Comparison of ENCODE assay signal across 24 mouse cellular contexts in genomic region chr5:122683926-122684325, GRCm38 (mm10). TPM values are rescaled to one million over a fixed set of nuclear protein-coding genes. Genes with fewer than 3 reads are reported as not detected.
A peak's percentile ranks its signal among the peaks of the same experiment; 100 is the strongest.
DNase-seq lines count a peak whose midpoint lies in the region; ATAC-seq and TF ChIP-seq lines count a peak whose summit lies in the region.
"Had no signal": no experiment of that assay in that cellular context is flagged by ENCODE, and none has a peak within 500 bp of the region (broad histone marks: within the 10 kb centered on the region; RNA-seq: fewer than 3 reads in every experiment).

No protein-coding gene starts in this region.

- no peak for TF ChIP-seq EP300 in liver, postnatal 0 days (IDR thresholded peaks at IDR 0.05; ENCODE audit: low read depth)

- no peak overlapping the region for H3K4me2 ChIP-seq in liver, postnatal 0 days (ENCODE audit: low read depth, low read length)
- no peak overlapping the region for H3K4me2 ChIP-seq in liver, embryonic 12.5 days
- H3K4me2 ChIP-seq: hindbrain, embryonic 12.5 days; limb, embryonic 12.5 days; liver, embryonic 13.5 days; lung, embryonic 15.5 days; midbrain, embryonic 15.5 days had no signal

- intact Hi-C loops in left cerebral cortex, postnatal 4 days (cut with DNase I), result no loop called here

- H3K9me3 ChIP-seq in liver, postnatal 0 days (ENCODE audit: low read length), result no peaks in the 10 kb centered on the region
- no peaks in the 10 kb centered on the region for H3K9me3 ChIP-seq in liver, embryonic 12.5 days (replicated peaks)
- H3K9me3 ChIP-seq: embryonic facial prominence, embryonic 10.5 days; hindbrain, embryonic 12.5 days; limb, embryonic 12.5 days; liver, embryonic 13.5 days; lung, embryonic 15.5 days; midbrain, embryonic 15.5 days had no signal

- DNase-seq in liver, postnatal 0 days, result no peak
- no peak for DNase-seq in left cerebral cortex, postnatal 4 days
- no peak for DNase-seq in frontal cortex, postnatal 25 days (ENCODE audit: low spot score in 2 of 2)
- DNase-seq in embryo, embryonic 10.5 days (ENCODE audit: low spot score), result no peak
- DNase-seq: adrenal gland, postnatal 10 days; cerebellum, adult 18-20 months; cerebellum, postnatal 36 days; gastrocnemius, postnatal 14 days; kidney, adult 2 months; kidney, postnatal 25 days; liver, embryonic 13.5 days; right cerebral cortex, postnatal 25 days; thymus, postnatal 25 days had no signal

- TF ChIP-seq CTCF in liver, postnatal 0 days (IDR thresholded peaks at IDR 0.05; ENCODE audit: low read depth), result no peak

- no peak for ATAC-seq in liver, postnatal 0 days
- ATAC-seq in liver, embryonic 12.5 days, result no peak
- ATAC-seq in common myeloid progenitor, adult 5-6 weeks (replicated peaks; ENCODE audit: low read depth, poor library complexity, severe bottlenecking), result peak; percentile 80
- peak; percentile 64; the same call in 1 of the 2 replicates for ATAC-seq in monocyte, adult 5-6 weeks (replicated peaks; ENCODE audit: insufficient number of reproducible peaks, low FRiP score, low TSS enrichment, poor library complexity, severe bottlenecking)
- ATAC-seq: inflammation-experienced regulatory T-cells, adult 6 months; midbrain, embryonic 15.5 days; Patski had no signal

- no peak overlapping the region for H3K4me3 ChIP-seq in liver, postnatal 0 days (ENCODE audit: low read depth, low read length)
- no peak overlapping the region for H3K4me3 ChIP-seq in liver, embryonic 12.5 days
- H3K4me3 ChIP-seq: embryonic facial prominence, embryonic 10.5 days; hindbrain, embryonic 12.5 days; left cerebral cortex, adult 2 months; limb, embryonic 12.5 days; liver, embryonic 13.5 days; lung, embryonic 15.5 days; midbrain, embryonic 15.5 days had no signal

- no peaks in the 10 kb centered on the region for H3K36me3 ChIP-seq in liver, postnatal 0 days (replicated peaks; ENCODE audit: insufficient read depth, low read length)
- H3K36me3 ChIP-seq in liver, embryonic 12.5 days, result no peaks in the 10 kb centered on the region
- H3K36me3 ChIP-seq: embryonic facial prominence, embryonic 10.5 days; hindbrain, embryonic 12.5 days; limb, embryonic 12.5 days; liver, embryonic 13.5 days; lung, embryonic 15.5 days; midbrain, embryonic 15.5 days had no signal

- H3K4me1 ChIP-seq in liver, postnatal 0 days (ENCODE audit: insufficient read depth), result peaks cover 3% of the 10 kb centered on the region; the same call in 1 of the 2 replicates
- peaks cover 25% of the 10 kb centered on the region for H3K4me1 ChIP-seq in liver, embryonic 12.5 days
- H3K4me1 ChIP-seq: embryonic facial prominence, embryonic 10.5 days; hindbrain, embryonic 12.5 days; limb, embryonic 12.5 days; lung, embryonic 15.5 days; midbrain, embryonic 15.5 days had no signal

- no peak overlapping the region for H3K9ac ChIP-seq in liver, postnatal 0 days (replicated peaks)
- no peak overlapping the region for H3K9ac ChIP-seq in liver, embryonic 12.5 days
- H3K9ac ChIP-seq: hindbrain, embryonic 12.5 days; limb, embryonic 12.5 days; liver, embryonic 13.5 days; lung, embryonic 15.5 days; midbrain, embryonic 15.5 days had no signal

- no peaks in the 10 kb centered on the region for H3K27me3 ChIP-seq in liver, postnatal 0 days (ENCODE audit: insufficient read depth, low read length)
- no peaks in the 10 kb centered on the region for H3K27me3 ChIP-seq in liver, embryonic 12.5 days (replicated peaks)
- H3K27me3 ChIP-seq: hindbrain, embryonic 12.5 days; limb, embryonic 12.5 days; liver, embryonic 13.5 days; lung, embryonic 15.5 days; midbrain, embryonic 15.5 days; Patski had no signal

- H3K27ac ChIP-seq in liver, postnatal 0 days (ENCODE audit: low read depth), result peak overlapping the region; percentile 57
- no peak overlapping the region for H3K27ac ChIP-seq in liver, embryonic 12.5 days
- H3K27ac ChIP-seq: embryonic facial prominence, embryonic 10.5 days; hindbrain, embryonic 12.5 days; left cerebral cortex, adult 2 months; limb, embryonic 12.5 days; liver, embryonic 13.5 days; lung, embryonic 15.5 days; midbrain, embryonic 15.5 days had no signal

- WGBS in liver, postnatal 0 days (ENCODE audit: insufficient replicate concordance), result 38% methylated on average over 10 of the region's 10 CpGs
- 31% methylated on average over 10 of the region's 10 CpGs for WGBS in liver, embryonic 12.5 days (ENCODE audit: insufficient replicate concordance)

RNA-seq across cellular contexts. Expression of gene P2rx4, which starts 23.4 kb away (rescaled TPM):
- 36.0 and 36.2 TPM in 2 replicates for polyA plus RNA-seq in liver, postnatal 0 days (2015; fragmentation: Nextera tagmentation; extraction: Ambion mirVana)
- polyA plus RNA-seq in liver, embryonic 12.5 days (2016; fragmentation: Nextera tagmentation; extraction: Ambion mirVana), result 25.6 and 27.1 TPM in 2 replicates
- 12.1 and 17.4 TPM in 2 replicates for total RNA-seq in common myeloid progenitor, adult 5-6 weeks (2017)
- total RNA-seq in monocyte, adult 5-6 weeks (2017), result 16.5 to 37.1 TPM (median 26.3 TPM) in 3 replicates
- 1 to 10 TPM; 6.8 to 8.6 TPM for total RNA-seq in left cerebral cortex, postnatal 4 days (2021)

RNA-seq across cellular contexts. Expression of gene P2rx7, which starts 40.2 kb away (rescaled TPM):
- 1.7 and 2.1 TPM in 2 replicates for polyA plus RNA-seq in liver, postnatal 0 days (2015; fragmentation: Nextera tagmentation; extraction: Ambion mirVana)
- polyA plus RNA-seq in liver, embryonic 12.5 days (2016; fragmentation: Nextera tagmentation; extraction: Ambion mirVana), result 1.1 and 1.2 TPM in 2 replicates
- 5.2 and 5.3 TPM in 2 replicates for total RNA-seq in common myeloid progenitor, adult 5-6 weeks (2017)
- total RNA-seq in monocyte, adult 5-6 weeks (2017), result 23.3 to 42.5 TPM (median 24.3 TPM) in 3 replicates
- 1 to 10 TPM; 4.1 to 5.0 TPM for total RNA-seq in left cerebral cortex, postnatal 4 days (2021)

Comparison
In these comparisons a context has a peak if more than half of its experiments do, and no peak if none do; other contexts are left out.
1. ATAC-seq: peak in common myeloid progenitor, adult 5-6 weeks (single experiment) and monocyte, adult 5-6 weeks (single experiment); none in liver, postnatal 0 days (single experiment) and liver, embryonic 12.5 days (single experiment).